Mouse (Mus musculus): ENCODE measurements around the gene Emcn. TPM values are rescaled to one million over a fixed set of nuclear protein-coding genes. Genes with fewer than 3 reads are reported as not detected.

Gene Emcn
- 12.4 and 13.0 TPM in 2 replicates for polyA plus RNA-seq (2015; fragmentation: Nextera tagmentation; extraction: Ambion mirVana)

- H3K4me3 ChIP-seq (ENCODE audit: low read length) = 0 out of 2 replicates have a peak within 1 kb of the TSS, but pooled peaks have one; percentile 6
- H3K9me3 ChIP-seq (ENCODE audit: control insufficient read depth, low read length) = no peaks in the 10 kb centered on the region
- H3K4me1 ChIP-seq (ENCODE audit: control insufficient read depth, insufficient read depth, low read depth, low read length) = no peaks in the 10 kb centered on the region
- ATAC-seq = no peak
- no peak within 1 kb of the TSS for H3K4me2 ChIP-seq (ENCODE audit: low read length)
- no peak within 1 kb of the TSS for H3K9ac ChIP-seq (ENCODE audit: low read depth, low read length)
- H3K27me3 ChIP-seq (replicated peaks; ENCODE audit: control insufficient read depth, insufficient read depth, low read length) = no peaks in the 10 kb centered on the region
- no peaks in the 10 kb centered on the region for H3K36me3 ChIP-seq (ENCODE audit: control insufficient read depth, insufficient read depth, low read length)
- WGBS = 69% methylated on average over 8 of the region's 8 CpGs
- 0 out of 2 replicates have a peak within 1 kb of the TSS, but pooled peaks have one; percentile 51 for H3K27ac ChIP-seq (ENCODE audit: low read depth, low read length)
These were observed at the start of gene Emcn for GRCm38 (mm10) chr3:137340938-137341337. Emcn (plus strand) TSS chr3:137341067.

DNA sequence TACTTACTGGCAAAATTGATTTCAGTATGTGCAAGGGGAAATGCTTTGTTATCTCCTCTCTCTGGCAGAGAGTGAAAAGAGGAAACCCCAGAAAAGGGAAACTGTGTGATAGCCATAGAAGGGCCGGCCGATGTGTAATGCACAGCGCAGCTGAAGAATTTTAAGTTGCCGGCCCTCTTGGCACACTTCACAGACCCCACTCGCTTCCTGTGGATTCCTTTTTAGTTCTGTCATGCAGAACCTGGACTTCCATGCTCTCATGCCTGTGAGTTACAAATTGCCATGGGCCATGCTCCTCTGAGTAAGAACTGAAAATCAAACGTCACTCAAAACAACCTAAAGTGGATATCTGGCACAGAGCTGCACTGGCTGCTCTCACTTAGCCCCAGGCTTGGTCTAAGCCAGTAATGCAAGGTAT lies 47.7 kb upstream of the Emcn start:
- no peaks in the 10 kb centered on the region for H3K27me3 ChIP-seq (replicated peaks; ENCODE audit: control insufficient read depth, insufficient read depth, low read length)
- H3K4me2 ChIP-seq (ENCODE audit: low read length) = no peak overlapping the region
- no peaks in the 10 kb centered on the region for H3K4me1 ChIP-seq (ENCODE audit: control insufficient read depth, insufficient read depth, low read depth, low read length)
- ATAC-seq = no peak
- no peaks in the 10 kb centered on the region for H3K9me3 ChIP-seq (ENCODE audit: control insufficient read depth, low read length)
- H3K36me3 ChIP-seq (ENCODE audit: control insufficient read depth, insufficient read depth, low read length) = no peaks in the 10 kb centered on the region
- no peak overlapping the region for H3K9ac ChIP-seq (ENCODE audit: low read depth, low read length)
- H3K27ac ChIP-seq (ENCODE audit: low read depth, low read length) = no peak overlapping the region
- no peak overlapping the region for H3K4me3 ChIP-seq (ENCODE audit: low read length)
- WGBS = 46% methylated on average over 6 of the region's 6 CpGs

- H3K4me3 ChIP-seq (ENCODE audit: low read length) = no peak overlapping the region
- 59% methylated on average over 2 of the region's 2 CpGs for WGBS
- H3K4me2 ChIP-seq (ENCODE audit: low read length) = no peak overlapping the region
- no peaks in the 10 kb centered on the region for H3K4me1 ChIP-seq (ENCODE audit: control insufficient read depth, insufficient read depth, low read depth, low read length)
- no peak for ATAC-seq
- H3K27ac ChIP-seq (ENCODE audit: low read depth, low read length) = no peak overlapping the region
- H3K27me3 ChIP-seq (replicated peaks; ENCODE audit: control insufficient read depth, insufficient read depth, low read length) = no peaks in the 10 kb centered on the region
- H3K36me3 ChIP-seq (ENCODE audit: control insufficient read depth, insufficient read depth, low read length) = no peaks in the 10 kb centered on the region
- no peak overlapping the region for H3K9ac ChIP-seq (ENCODE audit: low read depth, low read length)
- no peaks in the 10 kb centered on the region for H3K9me3 ChIP-seq (ENCODE audit: control insufficient read depth, low read length)
These were observed 42.6 kb upstream of the Emcn start for GRCm38 (mm10) chr3:137298230-137298629.

- no peak overlapping the region for H3K4me2 ChIP-seq (ENCODE audit: low read length)
- no peaks in the 10 kb centered on the region for H3K27me3 ChIP-seq (replicated peaks; ENCODE audit: control insufficient read depth, insufficient read depth, low read length)
- H3K36me3 ChIP-seq (ENCODE audit: control insufficient read depth, insufficient read depth, low read length) = no peaks in the 10 kb centered on the region
- H3K9me3 ChIP-seq (ENCODE audit: control insufficient read depth, low read length) = no peaks in the 10 kb centered on the region
- H3K9ac ChIP-seq (ENCODE audit: low read depth, low read length) = no peak overlapping the region
- no peak overlapping the region for H3K27ac ChIP-seq (ENCODE audit: low read depth, low read length)
- no peak overlapping the region for H3K4me3 ChIP-seq (ENCODE audit: low read length)
- H3K4me1 ChIP-seq (ENCODE audit: control insufficient read depth, insufficient read depth, low read depth, low read length) = no peaks in the 10 kb centered on the region
- WGBS = 82% methylated on average over 3 of the region's 3 CpGs
- no peak for ATAC-seq
These were observed 40.7 kb upstream of the Emcn start for GRCm38 (mm10) chr3:137300210-137300609.

- Histone ChIP-seq H3K27ac (ENCODE audit: low read depth, low read length) (no peak overlapping the region), H3K36me3 (ENCODE audit: control insufficient read depth, insufficient read depth, low read length) (no peaks in the 10 kb centered on the region), H3K9ac (ENCODE audit: low read depth, low read length) (no peak overlapping the region), H3K4me3 (ENCODE audit: low read length) (no peak overlapping the region), H3K4me1 (ENCODE audit: control insufficient read depth, insufficient read depth, low read depth, low read length) (no peaks in the 10 kb centered on the region), H3K4me2 (ENCODE audit: low read length) (no peak overlapping the region), H3K9me3 (ENCODE audit: control insufficient read depth, low read length) (no peaks in the 10 kb centered on the region), H3K27me3 (replicated peaks; ENCODE audit: control insufficient read depth, insufficient read depth, low read length) (no peaks in the 10 kb centered on the region)
- no peak for ATAC-seq
These were observed 39.7 kb upstream of the Emcn start for GRCm38 (mm10) chr3:137301195-137301594.

- H3K4me3 ChIP-seq (ENCODE audit: low read length) = no peak overlapping the region
- no peaks in the 10 kb centered on the region for H3K27me3 ChIP-seq (replicated peaks; ENCODE audit: control insufficient read depth, insufficient read depth, low read length)
- no peak overlapping the region for H3K27ac ChIP-seq (ENCODE audit: low read depth, low read length)
- no peak overlapping the region for H3K9ac ChIP-seq (ENCODE audit: low read depth, low read length)
- 72% methylated on average over 4 of the region's 4 CpGs for WGBS
- H3K9me3 ChIP-seq (ENCODE audit: control insufficient read depth, low read length) = no peaks in the 10 kb centered on the region
- ATAC-seq = no peak
- H3K4me1 ChIP-seq (ENCODE audit: control insufficient read depth, insufficient read depth, low read depth, low read length) = no peaks in the 10 kb centered on the region
- H3K36me3 ChIP-seq (ENCODE audit: control insufficient read depth, insufficient read depth, low read length) = no peaks in the 10 kb centered on the region
- H3K4me2 ChIP-seq (ENCODE audit: low read length) = no peak overlapping the region
These were observed 38.1 kb upstream of the Emcn start for GRCm38 (mm10) chr3:137302804-137303203.

DNA sequence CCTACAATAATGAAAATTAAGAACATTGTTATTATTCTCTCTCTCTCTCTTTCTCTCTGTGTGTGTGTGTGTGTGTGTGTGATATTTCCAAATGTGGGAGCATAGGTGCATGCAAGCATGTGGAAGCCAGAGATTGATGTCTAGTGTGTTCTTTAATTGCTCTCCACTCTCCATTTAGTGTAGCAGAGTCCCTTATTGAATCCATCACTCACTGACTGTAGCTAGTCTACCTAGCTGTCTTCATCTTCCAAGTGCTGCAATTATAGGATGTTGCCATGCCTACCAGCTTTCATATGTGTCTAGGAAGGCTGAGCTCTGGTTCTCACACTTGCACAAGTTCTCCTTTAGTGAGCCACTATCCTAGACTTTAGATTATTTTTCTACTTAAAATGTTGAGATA lies 30.9 kb upstream of the Emcn start:
- Histone ChIP-seq H3K27me3 (replicated peaks; ENCODE audit: control insufficient read depth, insufficient read depth, low read length) (no peaks in the 10 kb centered on the region), H3K36me3 (ENCODE audit: control insufficient read depth, insufficient read depth, low read length) (no peaks in the 10 kb centered on the region), H3K27ac (ENCODE audit: low read depth, low read length) (no peak overlapping the region), H3K4me1 (ENCODE audit: control insufficient read depth, insufficient read depth, low read depth, low read length) (no peaks in the 10 kb centered on the region), H3K9me3 (ENCODE audit: control insufficient read depth, low read length) (no peaks in the 10 kb centered on the region), H3K4me2 (ENCODE audit: low read length) (no peak overlapping the region), H3K4me3 (ENCODE audit: low read length) (no peak overlapping the region), H3K9ac (ENCODE audit: low read depth, low read length) (no peak overlapping the region)
- ATAC-seq = peak; percentile 71

- no peak for ATAC-seq
- Histone ChIP-seq H3K4me2 (ENCODE audit: low read length) (no peak overlapping the region), H3K4me3 (ENCODE audit: low read length) (no peak overlapping the region), H3K9me3 (ENCODE audit: control insufficient read depth, low read length) (no peaks in the 10 kb centered on the region), H3K27me3 (replicated peaks; ENCODE audit: control insufficient read depth, insufficient read depth, low read length) (no peaks in the 10 kb centered on the region), H3K27ac (ENCODE audit: low read depth, low read length) (no peak overlapping the region), H3K9ac (ENCODE audit: low read depth, low read length) (no peak overlapping the region), H3K4me1 (ENCODE audit: control insufficient read depth, insufficient read depth, low read depth, low read length) (no peaks in the 10 kb centered on the region), H3K36me3 (ENCODE audit: control insufficient read depth, insufficient read depth, low read length) (no peaks in the 10 kb centered on the region)
- 52% methylated on average over 3 of the region's 3 CpGs for WGBS
These were observed 28.3 kb upstream of the Emcn start for GRCm38 (mm10) chr3:137312540-137312939.

GRCm38 (mm10) chr3:137313775-137314362 lies 27.0 kb upstream of the Emcn start:
- no peaks in the 10 kb centered on the region for H3K9me3 ChIP-seq (ENCODE audit: control insufficient read depth, low read length)
- 60% methylated on average over 2 of the region's 2 CpGs for WGBS
- H3K27me3 ChIP-seq (replicated peaks; ENCODE audit: control insufficient read depth, insufficient read depth, low read length) = no peaks in the 10 kb centered on the region
- H3K4me1 ChIP-seq (ENCODE audit: control insufficient read depth, insufficient read depth, low read depth, low read length) = no peaks in the 10 kb centered on the region
- no peak for ATAC-seq
- H3K36me3 ChIP-seq (ENCODE audit: control insufficient read depth, insufficient read depth, low read length) = no peaks in the 10 kb centered on the region
- H3K27ac ChIP-seq (ENCODE audit: low read depth, low read length) = no peak overlapping the region
- H3K4me3 ChIP-seq (ENCODE audit: low read length) = no peak overlapping the region
- H3K9ac ChIP-seq (ENCODE audit: low read depth, low read length) = no peak overlapping the region
- no peak overlapping the region for H3K4me2 ChIP-seq (ENCODE audit: low read length)

GRCm38 (mm10) chr3:137318371-137318770 lies 22.5 kb upstream of the Emcn start:
- Histone ChIP-seq H3K4me2 (ENCODE audit: low read length) (no peak overlapping the region), H3K27me3 (replicated peaks; ENCODE audit: control insufficient read depth, insufficient read depth, low read length) (no peaks in the 10 kb centered on the region), H3K9me3 (ENCODE audit: control insufficient read depth, low read length) (no peaks in the 10 kb centered on the region), H3K9ac (ENCODE audit: low read depth, low read length) (no peak overlapping the region), H3K4me3 (ENCODE audit: low read length) (no peak overlapping the region), H3K27ac (ENCODE audit: low read depth, low read length) (no peak overlapping the region), H3K4me1 (ENCODE audit: control insufficient read depth, insufficient read depth, low read depth, low read length) (peaks cover 4% of the 10 kb centered on the region), H3K36me3 (ENCODE audit: control insufficient read depth, insufficient read depth, low read length) (no peaks in the 10 kb centered on the region)
- no peak for ATAC-seq
- WGBS = 94% methylated on average over 1 of the region's 2 CpGs
